Mouse (Mus musculus) cortical plate, adult 2 months (tissue): ENCODE data around the gene Pik3ap1. TPM values are rescaled to one million over a fixed set of nuclear protein-coding genes. Genes with fewer than 3 reads are reported as not detected.

Source experiments
- H3K27ac ChIP-seq: fragments of 200-500 bp; 2 replicates; pipeline ENCODE4 v1.5.1; 2012; ENCODE audit warnings: low read length, control low read depth, inconsistent platforms; ENCODE audit not compliant: insufficient read depth
- H3K4me1 ChIP-seq: fragments of 200-500 bp; 2 replicates; pipeline ENCODE4 v1.6.1; 2011; ENCODE audit warnings: low read length; ENCODE audit not compliant: control insufficient read depth, insufficient read depth
- H3K4me3 ChIP-seq: fragments of 200-500 bp; 2 replicates; pipeline ENCODE4 v1.5.1; 2011; ENCODE audit warnings: mild to moderate bottlenecking, low read length, control low read depth; ENCODE audit not compliant: insufficient read depth
- CTCF ChIP-seq: fragments of 200-500 bp; IDR thresholded peaks from 2 replicates; pipeline ENCODE4 v1.5.1; 2011; ENCODE audit warnings: mild to moderate bottlenecking, control low read depth, low read length; ENCODE audit not compliant: insufficient read depth; ENCODE audit errors: extremely low read depth
- POLR2A ChIP-seq: fragments of 200-500 bp; IDR thresholded peaks from 2 replicates; pipeline ENCODE4 v1.6.1; 2011; ENCODE audit warnings: mild to moderate bottlenecking, low read length, control low read depth; ENCODE audit not compliant: insufficient read depth; ENCODE audit errors: extremely low read depth
- polyA plus RNA-seq: library from polyadenylated mRNA; depleted of rRNA; stranded (reverse); fragments of >200 nt; gene quantifications from 2 replicates; pipeline ENCODE4 v1.2.3, GENCODE M21; 2012

Gene Pik3ap1
- polyA plus RNA-seq, 1 experiment = 2.6 TPM

- TF ChIP-seq CTCF (no peak), POLR2A (no peak)
- Histone ChIP-seq H3K27ac (no peak overlapping the region), H3K4me3 (no peak overlapping the region), H3K4me1 (no peaks in the 10 kb centered on the region)
Observed at GRCm38 (mm10) chr19:41388242-41388641, 3.3 kb upstream of the Pik3ap1 start.

GRCm38 (mm10) chr19:41387262-41387661 lies 2.4 kb upstream of the Pik3ap1 start:
- no peak overlapping the region for H3K4me3 ChIP-seq
- TF ChIP-seq CTCF (no peak), POLR2A (no peak)
- H3K27ac ChIP-seq = no peak overlapping the region
- H3K4me1 ChIP-seq = no peaks in the 10 kb centered on the region

GRCm38 (mm10) chr19:41384406-41384851 lies 473 bp downstream of the Pik3ap1 start:
- Histone ChIP-seq H3K4me3 (no peak overlapping the region), H3K4me1 (no peaks in the 10 kb centered on the region), H3K27ac (no peak overlapping the region)
- no peak for TF ChIP-seq CTCF
- no peak for TF ChIP-seq POLR2A

- Histone ChIP-seq H3K27ac (no peak overlapping the region), H3K4me1 (no peaks in the 10 kb centered on the region), H3K4me3 (no peak overlapping the region)
- TF ChIP-seq POLR2A (no peak), CTCF (no peak)
Observed at GRCm38 (mm10) chr19:41382391-41382978, 2.4 kb downstream of the Pik3ap1 start.

GRCm38 (mm10) chr19:41381581-41382239 lies 3.2 kb downstream of the Pik3ap1 start:
- TF ChIP-seq POLR2A = no peak
- no peak for TF ChIP-seq CTCF
- Histone ChIP-seq H3K4me3 (no peak overlapping the region), H3K27ac (no peak overlapping the region), H3K4me1 (no peaks in the 10 kb centered on the region)

GRCm38 (mm10) chr19:41379195-41379594 lies 5.7 kb downstream of the Pik3ap1 start:
- TF ChIP-seq CTCF (no peak), POLR2A (no peak)
- H3K4me1 ChIP-seq = no peaks in the 10 kb centered on the region
- no peak overlapping the region for H3K27ac ChIP-seq
- H3K4me3 ChIP-seq = no peak overlapping the region

- H3K27ac ChIP-seq = no peak overlapping the region
- no peak overlapping the region for H3K4me3 ChIP-seq
- no peak for TF ChIP-seq CTCF
- TF ChIP-seq POLR2A = no peak
- H3K4me1 ChIP-seq = no peaks in the 10 kb centered on the region
Observed at GRCm38 (mm10) chr19:41375791-41376190, 9.1 kb downstream of the Pik3ap1 start.

- Histone ChIP-seq H3K4me3 (no peak overlapping the region), H3K27ac (no peak overlapping the region), H3K4me1 (no peaks in the 10 kb centered on the region)
- TF ChIP-seq CTCF = no peak
- TF ChIP-seq POLR2A = no peak
Observed at GRCm38 (mm10) chr19:41375096-41375495, 9.8 kb downstream of the Pik3ap1 start.

GRCm38 (mm10) chr19:41374658-41375057 lies 10.2 kb downstream of the Pik3ap1 start:
- Histone ChIP-seq H3K27ac (no peak overlapping the region), H3K4me1 (no peaks in the 10 kb centered on the region), H3K4me3 (no peak overlapping the region)
- no peak for TF ChIP-seq POLR2A
- TF ChIP-seq CTCF = no peak

GRCm38 (mm10) chr19:41372322-41372721 lies 12.6 kb downstream of the Pik3ap1 start:
- TF ChIP-seq CTCF (no peak), POLR2A (no peak)
- H3K4me1 ChIP-seq = no peaks in the 10 kb centered on the region
- no peak overlapping the region for H3K27ac ChIP-seq
- no peak overlapping the region for H3K4me3 ChIP-seq

GRCm38 (mm10) chr19:41371373-41371772 lies 13.5 kb downstream of the Pik3ap1 start:
- TF ChIP-seq POLR2A (no peak), CTCF (no peak)
- Histone ChIP-seq H3K4me1 (no peaks in the 10 kb centered on the region), H3K4me3 (no peak overlapping the region), H3K27ac (no peak overlapping the region)
